Mouse (Mus musculus) G1E (cell line): ENCODE data around the gene Pex14. TPM values are rescaled to one million over a fixed set of nuclear protein-coding genes. Genes with fewer than 3 reads are reported as not detected.
"Not testable (repeated sequence)": the region's sequence is repeated elsewhere in the genome, so short reads cannot be mapped to it uniquely, and the experiment has no call there.

ENCODE experiments used
- ATAC-seq: 2 replicates; pipeline ENCODE4 v1.8.0; 2016; ENCODE audit warnings: mild to moderate bottlenecking; ENCODE audit not compliant: insufficient number of reproducible peaks, poor library complexity, low FRiP score, severe bottlenecking; ENCODE audit errors: extremely low read depth
- DNase-seq: peaks from one replicate; pipeline ENCODE4 v3.0.0; 2012; ENCODE audit warnings: low spot score
- H3K27me3 ChIP-seq: 2 replicates; pipeline ENCODE4 v1.6.1; 2012; ENCODE audit warnings: mild to moderate bottlenecking, low read length, inconsistent platforms; ENCODE audit not compliant: insufficient read depth
- H3K36me3 ChIP-seq: replicated peaks from 2 replicates; pipeline ENCODE3; 2012; ENCODE audit warnings: mild to moderate bottlenecking, inconsistent platforms
- H3K4me1 ChIP-seq: 2 replicates; pipeline ENCODE4 v1.6.1; 2012; ENCODE audit warnings: low read depth, low read length, inconsistent platforms, mixed read lengths; ENCODE audit not compliant: insufficient read depth
- H3K4me3 ChIP-seq: 2 replicates; pipeline ENCODE4 v1.5.1; 2012; ENCODE audit warnings: low read depth, mild to moderate bottlenecking, inconsistent platforms, low read length, moderate library complexity, mixed read lengths
- H3K9me3 ChIP-seq: replicated peaks from 2 replicates; pipeline ENCODE4 v1.6.1; 2012; ENCODE audit warnings: inconsistent platforms
- CTCF ChIP-seq: IDR thresholded peaks from 2 replicates; pipeline ENCODE4 v1.5.1; 2012; ENCODE audit warnings: low read depth, low read length, inconsistent platforms, mixed read lengths
- GATA1 ChIP-seq: IDR thresholded peaks from 2 replicates; pipeline ENCODE4 v1.6.1; 2012; ENCODE audit warnings: borderline replicate concordance, low read length, inconsistent platforms, mixed read lengths
- GATA2 ChIP-seq: IDR thresholded peaks from 2 replicates; pipeline ENCODE4 v1.6.1; 2012; ENCODE audit warnings: low read depth, low read length, inconsistent platforms, borderline replicate concordance
- POLR2AphosphoS5 ChIP-seq: IDR thresholded peaks from 2 replicates; pipeline ENCODE4 v1.6.1; 2012; ENCODE audit warnings: low read depth, low read length, inconsistent platforms; ENCODE audit not compliant: insufficient replicate concordance
- TAL1 ChIP-seq: conservative IDR thresholded peaks from 2 replicates; pipeline ENCODE4 v1.6.1; 2012; ENCODE audit warnings: low read depth, low read length, inconsistent platforms, mixed read lengths
- polyA plus RNA-seq: library from polyadenylated mRNA; stranded (reverse); fragments of >175 nt; gene quantifications from 2 replicates; pipeline ENCODE4 v1.2.3, GENCODE M21; 2012
- total RNA-seq, 2 experiments: library from RNA; stranded (forward) in 1 of 2; stranded (reverse) in 1 of 2; fragments of 200-1000 nt in 1 of 2; fragments of >200 nt in 1 of 2; fragmentation: Nextera tagmentation in 1 of 2; gene quantifications; 2 replicates each; pipeline ENCODE4 v1.2.3; 2014 to 2017

Pex14 gene
- total and polyA plus RNA-seq, 3 experiments = 13.3 to 47.5 (median 21.1) TPM

DNA sequence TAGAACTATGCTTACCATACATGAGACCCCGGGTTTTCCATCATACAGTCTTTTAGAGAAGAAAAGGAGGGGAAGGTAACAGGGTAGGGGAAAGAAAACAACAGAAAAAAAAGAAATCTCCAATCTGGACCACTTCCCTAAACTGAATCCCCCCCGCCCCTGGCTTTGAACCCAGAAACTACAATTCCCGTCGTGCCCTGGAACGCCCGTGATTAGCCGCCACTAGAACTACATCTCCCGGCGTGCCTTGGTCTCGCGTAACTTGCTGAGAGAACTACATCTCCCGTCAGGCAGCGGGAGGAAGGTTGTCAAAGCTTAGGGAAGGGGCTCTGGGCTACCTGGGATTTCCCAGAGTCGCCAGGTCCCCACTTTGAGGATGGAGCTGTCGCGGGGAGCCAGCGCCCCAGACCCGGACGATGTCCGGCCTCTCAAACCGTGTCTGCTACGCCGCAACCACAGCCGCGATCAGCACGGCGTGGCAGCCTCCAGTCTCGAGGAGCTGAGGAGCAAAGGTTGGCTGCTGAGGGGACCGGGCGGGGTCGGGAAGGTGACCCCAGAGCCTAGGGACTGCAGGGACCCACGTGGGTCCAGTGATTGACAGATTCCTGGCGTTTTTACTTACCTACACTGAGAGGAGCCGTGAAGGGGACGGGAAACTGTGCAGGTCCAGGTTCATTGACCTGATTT is 4.3 kb upstream of the Pex14 start, which contains the start of gene Dffa:
TSS of gene Dffa (plus strand) at position 272 of the 687 bp plus-strand sequence.
- TF ChIP-seq CTCF (no peak), GATA1 (no peak), TAL1 (no peak), GATA2 (no peak), POLR2AphosphoS5 (no peak)
- ATAC-seq = peak; percentile 92
- Histone ChIP-seq H3K4me1 (peaks cover 25% of the 10 kb centered on the region), H3K27me3 (no peaks in the 10 kb centered on the region), H3K9me3 (no peaks in the 10 kb centered on the region), H3K4me3 (peak within 1 kb of the TSS; percentile 91), H3K36me3 (peaks cover 29% of the 10 kb centered on the region)
- DNase-seq = peak; percentile 69

GRCm38 (mm10) chr4:149101456-149101855 is 1.8 kb upstream of the Pex14 start:
- Histone ChIP-seq H3K27me3 (no peaks in the 10 kb centered on the region), H3K36me3 (peaks cover 14% of the 10 kb centered on the region), H3K4me1 (peaks cover 41% of the 10 kb centered on the region), H3K4me3 (no peak overlapping the region), H3K9me3 (no peaks in the 10 kb centered on the region)
- ATAC-seq = no peak
- TF ChIP-seq TAL1 = no peak
- TF ChIP-seq CTCF = no peak
- TF ChIP-seq POLR2AphosphoS5 = no peak
- TF ChIP-seq GATA1 = no peak
- no peak for TF ChIP-seq GATA2
- DNase-seq = no peak

DNA sequence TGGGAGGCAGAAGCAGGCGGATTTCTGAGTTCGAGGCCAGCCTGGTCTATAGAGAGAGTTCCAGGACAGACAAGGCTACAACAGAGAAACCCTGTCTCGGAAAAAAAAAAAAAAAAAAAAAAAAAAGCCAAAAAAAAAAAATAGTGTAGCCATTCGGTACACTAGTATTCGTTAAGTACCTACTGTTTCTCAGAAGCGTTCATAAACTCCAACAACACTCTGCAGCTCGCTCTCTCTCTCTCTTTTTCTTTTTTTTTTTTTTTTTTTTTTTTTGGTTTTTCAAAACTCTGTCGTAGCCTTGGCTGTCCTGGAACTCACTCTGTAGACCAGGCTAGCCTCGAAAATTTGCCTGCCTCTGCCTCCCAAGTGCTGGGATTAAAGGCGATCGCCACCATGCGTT is 773 bp upstream of the Pex14 start:
- DNase-seq, H3K9me3 ChIP-seq: not testable (repeated sequence)

DNA sequence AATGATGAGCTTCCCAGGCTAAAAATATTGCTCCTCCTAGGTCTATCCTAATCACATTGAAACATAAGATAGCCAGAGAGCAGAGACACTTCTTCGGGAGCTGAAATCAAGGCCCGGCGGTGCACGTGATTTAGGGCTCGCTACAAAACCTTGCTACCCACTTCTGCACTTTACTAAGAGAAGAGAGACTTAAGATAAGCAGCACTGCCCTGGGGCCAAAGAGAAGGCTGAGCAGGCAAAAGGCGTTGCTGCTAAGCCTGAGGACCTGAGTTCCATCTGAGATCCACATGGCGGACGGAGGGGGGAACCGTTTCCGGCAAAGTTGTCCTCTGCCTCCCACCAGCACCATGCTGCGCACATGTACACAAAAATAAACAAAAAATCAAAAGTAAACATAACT is 1.1 kb downstream of the Pex14 start:
- TF ChIP-seq POLR2AphosphoS5 = no peak
- TF ChIP-seq GATA2 = no peak
- no peak for TF ChIP-seq CTCF
- no peak for TF ChIP-seq GATA1
- TF ChIP-seq TAL1 = no peak
- H3K27me3 ChIP-seq = no peaks in the 10 kb centered on the region
- DNase-seq (no peak), ATAC-seq (no peak)
- H3K36me3 ChIP-seq = peaks cover 27% of the 10 kb centered on the region
- H3K4me3 ChIP-seq = peak overlapping the region; percentile 98
- peaks cover 36% of the 10 kb centered on the region for H3K4me1 ChIP-seq
- H3K9me3 ChIP-seq = no peaks in the 10 kb centered on the region

More for the DNA sequence above, 773 bp upstream of the Pex14 start:
- ATAC-seq, H3K4me3 ChIP-seq, H3K27me3 ChIP-seq: not testable (repeated sequence)
- Histone ChIP-seq H3K4me1 (peaks cover 46% of the 10 kb centered on the region), H3K36me3 (peaks cover 18% of the 10 kb centered on the region)

DNA sequence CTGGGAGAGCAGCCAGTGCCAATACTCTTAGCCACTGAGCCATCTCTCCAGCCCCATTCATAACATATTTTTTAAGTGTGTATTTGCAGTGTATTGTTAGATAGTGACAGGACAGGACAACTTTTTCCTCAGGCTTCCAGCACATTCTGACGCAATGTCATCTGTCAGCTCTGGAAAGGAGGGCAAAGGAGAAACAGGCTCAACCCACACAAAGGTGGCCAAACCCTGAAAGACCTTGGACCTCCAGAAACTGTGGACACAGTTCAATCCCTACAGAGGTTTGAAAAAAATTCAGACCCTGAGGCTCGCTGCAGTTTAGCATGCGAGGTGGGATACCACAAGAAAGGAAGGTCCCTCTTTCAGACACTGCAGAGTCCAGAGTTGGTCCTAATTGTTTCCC is 1.7 kb downstream of the Pex14 start:
- no peaks in the 10 kb centered on the region for H3K27me3 ChIP-seq
- H3K4me3 ChIP-seq = peak overlapping the region; percentile 98; the same call in 1 of the 2 replicates
- H3K9me3 ChIP-seq = no peaks in the 10 kb centered on the region
- peaks cover 36% of the 10 kb centered on the region for H3K4me1 ChIP-seq
- TF ChIP-seq CTCF = no peak
- no peak for TF ChIP-seq TAL1
- TF ChIP-seq POLR2AphosphoS5 = no peak
- TF ChIP-seq GATA1 = no peak
- no peak for TF ChIP-seq GATA2
- ATAC-seq = no peak
- peaks cover 28% of the 10 kb centered on the region for H3K36me3 ChIP-seq
- DNase-seq = no peak

GRCm38 (mm10) chr4:149091364-149091763 is 8.3 kb downstream of the Pex14 start:
- peaks cover 54% of the 10 kb centered on the region for H3K36me3 ChIP-seq
- DNase-seq (no peak), ATAC-seq (no peak)
- H3K4me1 ChIP-seq = peaks cover 7% of the 10 kb centered on the region
- no peaks in the 10 kb centered on the region for H3K9me3 ChIP-seq
- TF ChIP-seq TAL1 (no peak), GATA1 (no peak), CTCF (no peak), POLR2AphosphoS5 (no peak), GATA2 (no peak)
- H3K4me3 ChIP-seq = no peak overlapping the region
- no peaks in the 10 kb centered on the region for H3K27me3 ChIP-seq
